Mouse (Mus musculus): Measurements from ENCODE around the gene Lman1l. TPM values are rescaled to one million over a fixed set of nuclear protein-coding genes. Genes with fewer than 3 reads are reported as not detected.

The Lman1l gene
- polyA plus RNA-seq, 1 experiment, result not detected

GRCm38 (mm10) chr9:57639661-57640328, 19.2 kb upstream of the Lman1l start:
- H3K9me3 ChIP-seq (replicated peaks; ENCODE audit: control insufficient read depth, insufficient read depth, low read length, poor library complexity, severe bottlenecking), result no peaks in the 10 kb centered on the region
- H3K4me1 ChIP-seq (ENCODE audit: control insufficient read depth, insufficient read depth, low read length), result peaks cover 10% of the 10 kb centered on the region
- no peaks in the 10 kb centered on the region for H3K36me3 ChIP-seq (ENCODE audit: control insufficient read depth, insufficient read depth, low read length, poor library complexity, severe bottlenecking)
- no peak overlapping the region for H3K4me3 ChIP-seq (ENCODE audit: low read depth, low read length)
- TF ChIP-seq POLR2A (IDR thresholded peaks at IDR 0.05; ENCODE audit: insufficient read depth, low read length), result no peak
- H3K9ac ChIP-seq (ENCODE audit: low read depth, poor library complexity, severe bottlenecking), result no peak overlapping the region
- H3K27ac ChIP-seq (ENCODE audit: insufficient read depth, low read length), result no peak overlapping the region
- no peaks in the 10 kb centered on the region for H3K27me3 ChIP-seq (ENCODE audit: control insufficient read depth, insufficient read depth, low read length, poor library complexity, severe bottlenecking)

GRCm38 (mm10) chr9:57638651-57639459, 18.3 kb upstream of the Lman1l start:
- TF ChIP-seq CTCF (IDR thresholded peaks at IDR 0.05; ENCODE audit: low read depth, low read length) (no peak), EP300 (IDR thresholded peaks at IDR 0.05; ENCODE audit: insufficient read depth, low read depth, low read length) (no peak), POLR2A (IDR thresholded peaks at IDR 0.05; ENCODE audit: insufficient read depth, low read length) (no peak)
- Histone ChIP-seq H3K9me3 (replicated peaks; ENCODE audit: control insufficient read depth, insufficient read depth, low read length, poor library complexity, severe bottlenecking) (no peaks in the 10 kb centered on the region), H3K27me3 (ENCODE audit: control insufficient read depth, insufficient read depth, low read length, poor library complexity, severe bottlenecking) (no peaks in the 10 kb centered on the region), H3K27ac (ENCODE audit: insufficient read depth, low read length) (no peak overlapping the region), H3K36me3 (ENCODE audit: control insufficient read depth, insufficient read depth, low read length, poor library complexity, severe bottlenecking) (no peaks in the 10 kb centered on the region), H3K4me3 (ENCODE audit: low read depth, low read length) (no peak overlapping the region), H3K4me1 (ENCODE audit: control insufficient read depth, insufficient read depth, low read length) (peaks cover 9% of the 10 kb centered on the region), H3K9ac (ENCODE audit: low read depth, poor library complexity, severe bottlenecking) (no peak overlapping the region)

DNA sequence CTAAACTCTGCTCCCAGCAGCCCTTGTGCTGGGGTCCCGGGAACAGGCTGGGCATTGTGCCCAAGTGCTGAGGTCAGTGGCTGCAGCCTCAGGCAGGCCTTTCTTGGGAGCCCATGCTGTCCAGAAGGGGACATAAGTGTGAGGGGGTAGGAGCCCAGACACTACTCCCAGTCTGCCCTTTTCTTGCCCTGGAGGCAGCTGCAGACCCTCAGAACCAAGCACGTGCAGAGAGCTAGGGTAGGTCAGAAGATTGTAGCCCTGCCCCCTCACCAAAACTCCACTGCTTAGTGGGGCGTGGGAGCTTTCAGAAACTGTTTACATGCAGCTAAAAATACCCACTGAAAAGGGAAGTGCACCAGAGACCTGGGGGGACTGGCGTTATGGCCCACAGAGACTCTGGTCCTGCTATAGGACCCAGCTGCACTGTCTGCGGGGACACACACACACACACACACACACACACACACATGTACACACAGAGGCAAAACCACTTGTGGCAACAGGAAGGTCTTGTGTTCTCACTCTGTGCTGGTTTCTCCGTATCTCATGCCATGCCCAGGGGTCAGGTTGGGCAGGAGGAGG, 17.3 kb upstream of the Lman1l start:
- H3K4me1 ChIP-seq (ENCODE audit: control insufficient read depth, insufficient read depth, low read length), result peaks cover 4% of the 10 kb centered on the region
- no peak overlapping the region for H3K9ac ChIP-seq (ENCODE audit: low read depth, poor library complexity, severe bottlenecking)
- no peaks in the 10 kb centered on the region for H3K27me3 ChIP-seq (ENCODE audit: control insufficient read depth, insufficient read depth, low read length, poor library complexity, severe bottlenecking)
- H3K36me3 ChIP-seq (ENCODE audit: control insufficient read depth, insufficient read depth, low read length, poor library complexity, severe bottlenecking), result no peaks in the 10 kb centered on the region
- no peak overlapping the region for H3K27ac ChIP-seq (ENCODE audit: insufficient read depth, low read length)
- H3K9me3 ChIP-seq (replicated peaks; ENCODE audit: control insufficient read depth, insufficient read depth, low read length, poor library complexity, severe bottlenecking), result no peaks in the 10 kb centered on the region
- TF ChIP-seq EP300 (IDR thresholded peaks at IDR 0.05; ENCODE audit: insufficient read depth, low read depth, low read length), result no peak
- TF ChIP-seq POLR2A (IDR thresholded peaks at IDR 0.05; ENCODE audit: insufficient read depth, low read length), result no peak
- TF ChIP-seq CTCF (IDR thresholded peaks at IDR 0.05; ENCODE audit: low read depth, low read length), result no peak
- no peak overlapping the region for H3K4me3 ChIP-seq (ENCODE audit: low read depth, low read length)

GRCm38 (mm10) chr9:57637272-57637671, 16.7 kb upstream of the Lman1l start:
- Histone ChIP-seq H3K36me3 (ENCODE audit: control insufficient read depth, insufficient read depth, low read length, poor library complexity, severe bottlenecking) (no peaks in the 10 kb centered on the region), H3K9ac (ENCODE audit: low read depth, poor library complexity, severe bottlenecking) (no peak overlapping the region), H3K4me1 (ENCODE audit: control insufficient read depth, insufficient read depth, low read length) (peaks cover 4% of the 10 kb centered on the region), H3K4me3 (ENCODE audit: low read depth, low read length) (no peak overlapping the region), H3K9me3 (replicated peaks; ENCODE audit: control insufficient read depth, insufficient read depth, low read length, poor library complexity, severe bottlenecking) (no peaks in the 10 kb centered on the region), H3K27ac (ENCODE audit: insufficient read depth, low read length) (no peak overlapping the region), H3K27me3 (ENCODE audit: control insufficient read depth, insufficient read depth, low read length, poor library complexity, severe bottlenecking) (no peaks in the 10 kb centered on the region)
- no peak for TF ChIP-seq CTCF (IDR thresholded peaks at IDR 0.05; ENCODE audit: low read depth, low read length)
- TF ChIP-seq EP300 (IDR thresholded peaks at IDR 0.05; ENCODE audit: insufficient read depth, low read depth, low read length), result no peak
- TF ChIP-seq POLR2A (IDR thresholded peaks at IDR 0.05; ENCODE audit: insufficient read depth, low read length), result no peak

DNA sequence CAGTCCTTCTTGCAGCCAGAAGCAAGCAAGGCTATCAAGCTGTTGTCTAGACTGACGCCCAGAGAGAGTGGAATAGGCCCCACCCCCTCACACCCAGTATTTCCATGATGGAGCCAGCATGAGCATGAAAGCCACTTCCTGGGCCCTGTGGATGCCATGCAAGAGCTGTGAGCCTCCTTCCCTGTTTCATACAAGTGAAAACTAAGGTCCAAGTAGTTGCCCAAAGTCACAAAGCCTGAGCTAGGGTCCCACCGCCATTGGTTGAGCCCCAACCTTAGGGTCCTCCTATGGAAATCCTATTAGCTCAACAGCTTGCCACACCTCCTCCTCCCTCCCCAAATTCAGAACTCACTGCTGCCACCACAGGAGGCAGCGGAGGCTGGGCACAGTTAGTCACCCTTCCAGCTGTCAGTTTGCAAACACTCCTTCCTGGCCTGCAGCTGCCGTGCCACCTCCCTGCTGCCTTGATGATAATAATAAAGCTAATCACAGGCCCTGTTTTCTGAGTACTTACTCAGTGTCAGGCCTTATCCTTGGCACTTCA, 13.0 kb upstream of the Lman1l start:
- no peaks in the 10 kb centered on the region for H3K9me3 ChIP-seq (replicated peaks; ENCODE audit: control insufficient read depth, insufficient read depth, low read length, poor library complexity, severe bottlenecking)
- H3K27ac ChIP-seq (ENCODE audit: insufficient read depth, low read length), result no peak overlapping the region
- no peaks in the 10 kb centered on the region for H3K27me3 ChIP-seq (ENCODE audit: control insufficient read depth, insufficient read depth, low read length, poor library complexity, severe bottlenecking)
- TF ChIP-seq CTCF (IDR thresholded peaks at IDR 0.05; ENCODE audit: low read depth, low read length) (no peak), POLR2A (IDR thresholded peaks at IDR 0.05; ENCODE audit: insufficient read depth, low read length) (no peak), EP300 (IDR thresholded peaks at IDR 0.05; ENCODE audit: insufficient read depth, low read depth, low read length) (no peak)
- H3K4me3 ChIP-seq (ENCODE audit: low read depth, low read length), result no peak overlapping the region
- no peaks in the 10 kb centered on the region for H3K4me1 ChIP-seq (ENCODE audit: control insufficient read depth, insufficient read depth, low read length)
- no peak overlapping the region for H3K9ac ChIP-seq (ENCODE audit: low read depth, poor library complexity, severe bottlenecking)
- no peaks in the 10 kb centered on the region for H3K36me3 ChIP-seq (ENCODE audit: control insufficient read depth, insufficient read depth, low read length, poor library complexity, severe bottlenecking)
